Mouse (Mus musculus) olfactory bulb, adult 2 months (tissue): Measurements from ENCODE around the gene Gch1.

Experiments used
- CTCF ChIP-seq: fragments of 200-500 bp; IDR thresholded peaks from 2 replicates; pipeline ENCODE4 v1.5.1; 2012; ENCODE audit warnings: low read depth, mild to moderate bottlenecking, low read length, moderate library complexity; ENCODE audit not compliant: insufficient read depth
- POLR2A ChIP-seq: fragments of 200-500 bp; IDR thresholded peaks from 2 replicates; pipeline ENCODE4 v1.6.1; 2012; ENCODE audit warnings: mild to moderate bottlenecking, low read depth, low read length, moderate library complexity; ENCODE audit not compliant: insufficient read depth

DNA sequence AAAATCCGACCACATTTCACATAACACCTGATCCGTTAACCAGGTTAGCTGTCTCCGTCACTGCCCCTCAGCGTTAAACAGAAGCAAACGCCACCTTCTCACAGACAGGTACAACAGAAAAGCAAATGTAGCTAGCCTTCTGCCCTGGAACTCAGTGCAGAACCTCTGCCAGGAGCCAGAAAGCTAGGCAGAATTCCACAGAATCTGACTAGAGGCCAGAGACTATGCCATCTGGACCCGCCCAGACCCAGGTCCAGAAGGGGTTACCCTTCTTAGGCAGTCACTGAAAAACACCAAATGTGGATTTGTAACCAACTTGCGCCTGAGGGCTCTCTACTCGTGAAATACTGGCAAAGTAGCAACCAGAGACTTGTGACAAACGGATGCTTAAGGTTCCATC, 77.9 kb downstream of the Gch1 start:
- no peak for TF ChIP-seq CTCF
- no peak for TF ChIP-seq POLR2A
